Mouse (Mus musculus) telencephalon, adult 2 months (tissue): ENCODE results near the gene Knl1.

ENCODE experiments used
- DNase-seq: peaks from one replicate; pipeline ENCODE4 v3.0.0-alpha.2; 2011; ENCODE audit warnings: low read depth, low spot score

Knl1 gene

DNA sequence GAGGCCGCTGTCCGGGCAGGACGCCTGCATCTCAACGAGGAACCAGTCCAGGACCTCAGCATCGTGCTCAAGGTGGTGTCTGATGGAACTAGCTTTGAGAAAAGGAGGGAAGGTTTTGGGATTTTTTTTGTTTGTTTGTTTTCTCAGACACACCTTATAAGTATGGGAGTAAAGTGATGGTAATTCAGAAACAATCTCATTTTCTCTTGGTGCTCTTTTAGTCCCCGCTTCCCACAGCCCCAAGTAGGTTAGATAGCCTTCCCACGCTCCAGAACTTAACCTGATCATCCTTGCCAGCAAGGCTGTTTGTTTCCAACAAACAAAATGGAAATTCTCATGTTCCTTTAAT lies 11.5 kb upstream of the Knl1 start:
- DNase-seq = no peak

DNA sequence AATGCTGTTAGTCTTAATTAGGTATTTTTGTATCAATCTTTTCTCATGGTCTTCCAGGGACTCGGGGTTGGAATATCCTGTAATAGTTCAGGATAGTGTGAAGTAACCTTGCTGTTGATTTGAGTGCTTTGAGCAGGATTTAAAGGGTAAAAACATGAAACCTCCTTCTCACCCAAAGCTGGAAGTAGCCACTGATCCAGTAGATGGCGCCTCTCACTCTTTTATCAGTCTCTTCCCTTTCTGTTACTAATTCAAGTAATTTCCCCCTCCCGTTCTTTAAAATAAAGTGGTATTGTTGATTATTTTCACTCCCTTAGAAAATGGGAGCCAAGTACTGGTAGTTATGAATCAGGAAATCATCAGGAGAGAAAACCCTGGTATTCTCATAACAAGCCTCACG lies 6.0 kb upstream of the Knl1 start:
- DNase-seq = no peak

DNA sequence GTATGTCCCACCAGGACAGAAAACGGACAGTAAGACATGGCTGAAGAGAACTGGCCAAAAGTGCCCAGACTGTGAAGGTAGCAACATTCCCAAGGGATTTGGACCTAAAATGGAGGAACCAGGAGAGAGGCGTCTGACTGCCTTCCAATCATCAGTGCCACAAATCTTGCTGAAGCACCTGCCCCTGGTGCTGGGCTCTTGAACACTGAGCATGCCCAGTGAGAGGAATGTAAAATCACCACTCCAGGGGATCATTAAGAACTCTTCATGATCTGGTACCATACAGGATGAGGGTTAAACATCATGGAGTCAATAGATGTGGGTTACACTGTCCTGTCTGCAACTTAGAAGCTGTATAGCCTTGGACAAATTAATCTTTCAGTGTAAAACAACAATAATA lies 1.8 kb upstream of the Knl1 start:
- DNase-seq = no peak

DNA sequence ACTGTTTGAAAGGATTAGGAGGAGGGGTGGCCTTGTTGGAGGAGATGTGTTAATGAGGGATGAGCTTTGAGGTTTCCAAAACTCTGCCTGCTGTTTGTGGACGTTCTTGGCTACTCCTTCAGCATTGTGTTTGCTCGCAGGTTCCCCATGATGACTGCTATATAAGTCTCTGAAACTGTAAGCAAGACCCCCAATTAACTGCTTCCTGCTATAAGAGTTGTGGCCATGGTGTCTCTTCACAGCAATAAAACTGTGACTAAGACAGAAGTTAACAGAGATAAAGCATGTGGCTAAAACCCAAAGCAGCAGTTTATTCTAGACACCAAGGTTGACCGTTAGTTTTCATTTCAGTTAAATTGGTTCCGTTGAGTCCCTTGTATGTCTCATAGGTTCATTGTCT lies 930 bp downstream of the Knl1 start:
- DNase-seq = no peak

DNA sequence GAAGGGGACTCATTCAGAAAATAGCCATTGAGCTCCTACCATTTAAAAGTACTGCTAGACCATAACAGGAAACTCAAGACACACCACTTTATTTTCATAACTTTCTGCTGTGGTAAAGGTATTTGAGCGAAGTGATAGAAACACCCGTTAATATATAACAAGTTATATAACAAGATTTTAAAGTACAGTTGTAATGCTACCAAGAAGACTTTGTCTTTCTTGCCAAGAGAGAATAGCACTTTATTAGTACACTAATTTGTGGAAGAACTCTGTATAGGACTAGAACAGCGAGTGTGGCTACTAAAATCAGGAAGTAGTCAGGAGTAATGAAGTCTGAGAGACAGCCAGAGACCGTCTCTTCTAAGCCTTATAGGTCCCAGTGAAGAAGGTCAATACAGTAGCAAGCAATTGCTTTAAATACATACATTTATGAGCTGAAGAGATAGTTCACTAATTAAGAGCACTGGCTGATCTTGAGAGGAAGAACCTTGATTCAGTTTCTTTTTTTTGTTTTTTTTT lies 3.3 kb downstream of the Knl1 start:
- DNase-seq = no peak

DNA sequence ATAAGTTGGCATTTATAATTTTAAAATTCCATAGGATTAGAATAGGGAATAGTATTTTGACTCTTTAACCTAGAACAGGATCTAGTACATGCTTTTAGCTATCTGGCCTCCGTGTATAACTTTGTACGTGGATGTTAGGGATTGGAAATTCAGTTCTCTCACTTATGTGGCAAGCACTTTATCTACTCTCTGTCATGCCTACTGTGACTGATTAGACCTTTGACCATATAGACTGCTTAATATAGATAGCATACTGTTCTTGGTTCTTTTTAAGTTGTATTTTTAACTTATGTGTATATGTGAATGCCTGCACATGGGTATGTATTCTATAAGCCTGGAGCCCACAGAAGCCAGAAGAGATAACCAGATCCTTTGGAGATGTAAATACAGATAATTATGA lies 13.2 kb downstream of the Knl1 start:
- DNase-seq = no peak

DNA sequence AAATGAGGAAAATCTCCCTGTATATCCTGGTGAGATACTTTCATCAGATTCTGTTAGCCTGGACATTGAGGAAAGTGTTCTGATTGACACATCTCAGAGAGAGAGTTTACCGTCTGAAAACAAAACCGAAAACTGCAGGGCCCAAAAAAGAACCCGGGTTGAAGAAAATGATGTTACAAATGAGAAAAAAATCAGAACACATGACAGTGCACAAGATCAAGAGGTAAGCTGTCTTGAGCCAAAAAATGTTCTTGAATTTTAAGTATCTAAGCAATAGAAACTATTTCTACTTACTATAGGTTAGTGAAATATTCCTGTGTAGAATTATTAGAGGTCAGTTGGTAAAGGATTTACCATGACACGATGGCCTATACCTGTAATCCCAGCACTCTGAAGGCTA lies 25.5 kb downstream of the Knl1 start:
- DNase-seq = no peak

DNA sequence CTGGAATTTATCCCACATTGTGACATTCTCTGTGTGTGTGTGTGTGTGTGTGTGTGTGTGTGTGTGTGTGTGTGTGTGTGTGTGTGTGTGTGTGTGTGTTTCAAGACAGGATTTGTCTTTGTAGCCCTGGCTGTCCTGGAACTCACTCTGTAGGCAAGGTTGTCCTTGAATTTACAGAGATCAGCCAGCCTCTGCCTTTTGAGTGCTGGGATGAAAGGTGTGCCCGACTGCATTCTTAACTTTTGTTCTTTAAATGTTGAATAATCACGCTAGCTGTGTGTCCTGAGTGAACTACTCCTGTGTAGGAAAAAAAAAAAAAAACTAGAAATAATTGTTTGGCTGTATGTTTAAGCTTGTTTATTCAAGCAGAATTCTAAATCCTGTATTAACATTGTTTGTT lies 39.2 kb downstream of the Knl1 start:
- no peak for DNase-seq

DNA sequence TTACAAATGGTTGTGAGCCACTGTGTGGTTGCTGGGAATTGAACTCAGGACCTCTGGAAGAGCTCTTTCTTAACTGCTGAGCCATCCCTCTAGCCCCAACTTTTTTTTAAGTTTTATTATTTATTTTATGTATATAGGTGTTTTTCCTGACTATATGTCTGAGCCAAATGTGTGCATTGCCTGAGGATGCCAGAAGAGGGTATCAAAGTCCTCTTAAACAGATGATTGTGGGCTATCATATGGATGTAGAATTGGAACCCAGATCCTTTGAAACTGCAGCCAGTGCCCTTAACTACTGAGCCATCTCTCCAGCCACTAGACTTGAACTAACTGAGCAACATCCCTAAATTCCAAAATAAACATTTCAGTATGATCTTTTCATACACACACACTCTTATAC lies 54.6 kb downstream of the Knl1 start:
- DNase-seq = no peak

DNA sequence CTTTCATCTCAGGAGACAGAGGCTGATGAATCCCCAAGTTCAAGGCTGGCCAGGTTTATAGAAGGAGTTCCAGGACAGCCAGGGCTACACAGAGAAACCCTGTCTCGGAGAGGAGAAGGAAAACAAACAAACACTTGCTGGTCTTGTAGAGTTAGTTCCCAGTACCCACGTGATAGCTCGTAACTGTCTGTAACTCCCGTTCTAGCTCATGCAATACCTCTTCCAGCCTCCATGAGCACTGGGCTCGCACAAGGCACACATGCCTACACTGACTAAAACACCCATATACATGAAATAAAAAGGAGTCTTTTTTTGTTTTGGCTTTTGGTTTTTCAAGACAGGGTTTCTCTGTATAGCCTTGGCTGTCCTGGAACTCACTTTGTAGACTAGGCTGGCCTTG lies 59.7 kb downstream of the Knl1 start:
- DNase-seq = no peak

DNA sequence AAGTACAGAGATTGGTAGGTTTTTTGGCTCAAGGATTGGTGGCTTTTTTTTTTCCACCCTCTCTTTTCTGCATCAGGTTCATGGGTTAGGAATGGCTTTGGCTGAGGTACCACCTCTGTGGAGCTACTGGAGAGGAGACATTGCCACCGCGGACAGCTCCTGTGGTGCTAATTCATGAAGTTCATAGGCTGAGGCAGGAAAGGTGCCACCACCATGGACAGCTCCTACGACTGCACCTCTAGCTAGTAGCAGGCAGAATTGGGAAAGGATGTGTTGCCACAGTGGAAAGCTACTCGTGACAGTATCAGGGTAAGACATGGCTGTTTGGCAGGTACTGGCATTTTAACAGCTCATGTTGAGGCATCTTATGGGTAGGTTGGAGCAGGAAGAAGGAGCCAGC lies 61.6 kb downstream of the Knl1 start:
- no peak for DNase-seq

DNA sequence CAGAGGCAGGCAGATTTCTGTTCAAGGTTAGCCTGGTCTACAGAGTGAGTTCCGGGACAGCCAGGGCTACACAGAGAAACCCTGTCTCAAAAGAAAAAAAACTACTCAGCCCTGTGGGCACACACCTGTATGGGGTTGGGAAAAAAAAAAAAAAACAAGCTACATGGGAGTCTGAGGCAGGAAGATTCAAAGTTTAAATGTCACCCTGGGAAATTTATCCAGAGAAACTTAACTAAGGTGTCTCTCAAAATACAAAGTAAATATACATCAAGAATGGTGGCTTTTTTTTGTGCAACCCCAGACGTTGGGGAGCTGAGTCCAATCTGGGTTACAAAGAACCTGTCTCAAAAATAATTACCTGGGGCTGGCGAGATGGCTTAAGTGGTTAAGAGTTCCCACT lies 64.1 kb downstream of the Knl1 start:
- no peak for DNase-seq

DNA sequence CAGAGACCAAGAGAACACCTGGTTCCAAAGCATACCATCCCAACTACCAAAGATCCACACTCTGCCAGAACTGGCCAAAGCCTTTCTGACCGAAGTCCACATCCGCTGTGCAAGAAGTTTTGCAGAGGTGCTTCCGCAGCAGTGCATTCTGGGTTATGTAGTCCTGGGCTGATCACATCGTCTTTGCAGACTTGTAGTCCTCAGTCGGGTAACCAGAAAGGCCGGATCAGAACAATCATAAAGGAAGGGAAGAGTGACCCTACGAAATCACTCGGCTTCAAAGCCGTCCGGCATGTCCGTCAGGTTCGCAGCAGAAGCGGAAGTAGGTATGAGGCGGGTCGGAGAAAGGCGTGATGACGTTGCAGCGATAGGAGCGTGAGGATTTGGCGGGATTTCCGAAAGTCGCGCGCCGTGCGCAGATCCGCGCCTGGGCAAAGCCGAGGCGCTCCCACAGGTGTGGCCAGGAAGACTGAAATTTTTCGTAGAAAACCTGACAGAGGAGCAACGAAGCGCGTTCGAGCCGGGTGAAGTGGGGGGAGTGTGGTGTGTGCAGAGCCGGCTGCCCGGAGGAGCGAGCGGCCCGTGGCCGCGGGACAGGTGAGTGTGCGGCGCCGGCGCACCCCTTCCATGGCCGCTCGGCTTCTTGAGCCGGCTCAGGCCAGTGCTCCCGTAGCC lies 65.7 kb downstream of the Knl1 start, which contains the start of gene Rad51:
Gene Rad51 (plus strand): TSS at position 356 of the 675 bp plus-strand sequence.
- peak; percentile 86 for DNase-seq

DNA sequence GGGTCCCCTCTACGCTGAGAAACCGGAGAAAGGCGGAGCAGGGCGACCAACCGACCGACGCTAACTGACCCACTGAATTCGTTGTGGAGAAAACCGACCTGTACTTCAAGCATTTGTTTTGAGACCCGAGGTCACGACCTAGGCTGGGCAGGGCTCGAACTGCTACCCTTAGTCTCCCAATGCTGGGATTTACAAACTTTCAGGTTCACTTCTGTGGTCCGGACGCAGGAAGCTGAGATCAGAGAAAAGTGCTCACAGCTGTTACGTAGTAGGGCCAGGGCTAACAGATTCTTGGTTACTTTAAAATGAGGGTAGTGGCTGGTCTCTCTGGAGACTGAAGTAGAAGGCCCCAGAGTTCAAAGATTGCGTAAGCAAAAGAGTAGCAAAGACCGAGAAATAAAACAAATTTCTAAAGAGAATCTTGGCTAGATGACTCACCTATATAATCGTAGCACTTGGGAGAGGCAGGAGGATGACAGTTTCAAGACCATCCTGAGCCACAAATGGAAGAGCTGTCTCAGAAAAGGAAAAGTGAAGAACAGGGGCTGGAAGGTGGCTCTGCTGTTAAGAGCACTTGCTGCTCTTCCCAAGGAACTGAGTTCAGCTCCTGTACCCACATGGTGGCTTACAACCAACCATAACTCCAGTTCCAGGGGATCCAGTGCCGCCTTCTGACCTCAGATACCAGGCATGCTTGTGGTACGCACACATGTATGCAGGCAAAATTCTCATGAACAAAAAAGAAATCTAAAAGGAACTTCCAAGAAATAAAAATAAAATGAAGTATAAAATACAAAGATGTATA lies 66.4 kb downstream of the Knl1 start:
- no peak for DNase-seq

DNA sequence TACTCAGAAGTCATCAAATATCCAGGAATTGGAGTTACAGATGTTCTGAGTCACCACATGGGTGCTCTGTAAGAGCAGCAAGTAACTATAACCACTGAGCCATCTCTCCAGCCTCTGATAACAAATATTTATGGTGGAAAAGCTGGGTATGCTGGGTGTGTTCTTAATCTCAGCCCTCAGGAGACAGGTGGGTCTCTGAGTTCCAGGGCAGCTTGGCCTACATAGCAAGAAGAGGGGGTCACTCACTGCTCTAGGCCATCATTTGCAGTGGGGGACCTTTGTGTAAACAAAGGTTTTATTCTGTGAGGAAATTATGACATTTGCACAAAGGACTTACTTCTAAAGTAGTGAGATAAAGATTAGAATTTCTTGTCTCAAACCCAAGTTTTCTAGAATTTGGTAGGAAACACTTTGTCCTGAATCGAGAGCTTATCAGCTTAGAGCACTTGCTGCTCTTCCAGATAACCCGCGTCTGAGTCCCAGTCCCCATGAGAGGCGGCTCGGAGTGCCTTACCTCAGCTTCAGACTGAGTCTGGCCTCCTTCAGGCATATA lies 89.5 kb downstream of the Knl1 start:
- DNase-seq = no peak

DNA sequence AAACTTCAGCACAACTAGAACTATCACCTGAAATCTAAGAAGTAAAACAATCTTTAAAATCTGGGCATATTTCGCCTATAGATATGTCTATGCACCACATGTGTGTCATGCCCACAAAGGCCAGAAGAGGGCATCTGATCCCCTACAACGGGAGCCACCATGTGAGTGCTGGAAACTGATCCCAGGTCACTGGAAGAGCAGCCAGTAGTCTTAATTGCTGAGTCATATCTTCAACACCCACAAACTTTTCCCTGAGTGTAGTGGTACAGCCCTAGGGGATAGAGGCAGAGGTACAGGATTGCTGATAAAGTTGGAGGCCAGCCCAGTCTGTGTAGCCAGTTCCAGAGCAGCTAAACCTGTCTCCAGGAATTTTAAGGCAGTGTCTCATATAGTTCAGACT lies 98.3 kb downstream of the Knl1 start:
- no peak for DNase-seq

DNA sequence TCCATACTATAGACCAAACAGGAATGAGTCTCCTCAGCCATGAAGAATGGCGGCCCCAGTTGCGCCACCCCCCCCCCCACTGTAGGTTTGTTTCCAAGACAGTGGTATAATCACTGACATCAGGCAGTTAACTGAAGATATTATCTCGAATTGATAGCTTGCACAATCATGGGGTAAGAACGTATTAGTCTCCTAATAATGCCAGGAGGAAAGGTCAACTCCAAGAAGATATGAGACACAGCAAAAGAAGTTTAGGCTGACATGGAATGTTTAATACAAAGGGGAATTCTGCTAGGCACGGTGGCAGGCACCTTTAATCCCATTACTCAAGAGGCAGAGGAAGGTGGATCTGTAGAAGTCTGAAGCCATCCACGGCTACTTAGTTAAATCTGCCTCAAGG lies 99.5 kb downstream of the Knl1 start:
- no peak for DNase-seq

DNA sequence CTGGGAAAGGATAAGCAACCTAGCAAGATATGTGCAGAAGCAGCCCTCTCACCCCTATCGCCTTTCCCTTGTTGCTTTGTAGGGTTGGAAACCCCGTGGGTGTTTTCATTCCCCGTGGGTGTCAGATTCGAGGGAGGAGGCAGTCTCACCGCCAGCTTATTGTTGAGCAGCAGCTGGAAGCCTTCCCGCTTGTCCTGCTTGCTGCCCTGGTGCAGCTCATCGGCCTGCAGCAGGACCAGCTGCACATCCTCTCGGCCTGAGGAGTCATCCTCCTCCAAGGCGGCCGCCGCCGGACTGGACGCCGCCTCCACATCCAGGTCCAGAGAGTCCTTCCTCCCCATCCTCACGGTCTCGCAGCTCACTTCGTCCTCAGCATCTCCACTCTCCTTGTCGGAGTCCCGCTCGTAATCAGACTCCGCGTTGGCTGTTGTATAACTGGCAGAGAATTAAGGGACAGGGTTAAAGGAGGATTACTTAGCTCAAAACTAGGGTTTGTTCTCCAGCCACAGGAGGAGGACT lies 100.3 kb downstream of the Knl1 start:
- no peak for DNase-seq

DNA sequence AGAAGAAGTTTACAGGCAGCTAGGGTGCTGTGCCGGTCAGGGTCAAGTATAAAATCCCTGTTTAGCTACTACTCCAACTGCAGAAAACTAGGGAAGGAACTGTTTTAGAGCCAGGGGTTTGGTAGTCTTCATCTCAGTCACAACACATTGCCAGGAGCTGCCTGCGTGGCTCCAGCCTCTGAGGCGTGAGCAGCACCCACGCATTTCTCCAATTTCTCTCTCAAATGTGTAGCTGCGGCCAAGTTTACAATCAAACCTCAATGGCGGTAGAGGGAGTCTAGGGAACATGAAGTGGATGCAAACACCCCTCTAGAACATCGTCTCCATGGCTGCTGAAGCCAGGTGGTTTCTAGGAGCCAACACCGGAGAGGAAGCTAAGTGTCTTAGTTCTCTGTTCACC lies 100.9 kb downstream of the Knl1 start:
- peak; percentile 39 for DNase-seq

DNA sequence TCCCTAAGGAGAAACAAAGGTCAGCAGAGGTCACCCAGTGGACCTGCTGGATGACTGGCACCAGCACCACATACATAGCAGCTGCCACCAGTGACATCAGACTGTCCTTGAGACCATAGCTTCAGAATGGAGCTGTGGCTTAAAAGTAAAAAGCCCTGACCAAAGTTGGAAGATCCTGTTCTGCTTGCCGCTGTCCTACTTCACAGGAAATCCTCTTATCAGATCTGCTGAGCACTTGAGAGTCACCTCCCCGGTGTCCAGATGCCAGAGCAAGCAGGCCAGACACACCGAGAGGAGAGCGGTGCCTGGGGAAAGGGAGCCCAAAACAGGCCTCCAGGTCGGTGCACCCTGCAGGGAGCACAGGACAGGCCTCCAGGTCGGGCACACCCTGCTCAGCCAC lies 105.3 kb downstream of the Knl1 start:
- DNase-seq = no peak

DNA sequence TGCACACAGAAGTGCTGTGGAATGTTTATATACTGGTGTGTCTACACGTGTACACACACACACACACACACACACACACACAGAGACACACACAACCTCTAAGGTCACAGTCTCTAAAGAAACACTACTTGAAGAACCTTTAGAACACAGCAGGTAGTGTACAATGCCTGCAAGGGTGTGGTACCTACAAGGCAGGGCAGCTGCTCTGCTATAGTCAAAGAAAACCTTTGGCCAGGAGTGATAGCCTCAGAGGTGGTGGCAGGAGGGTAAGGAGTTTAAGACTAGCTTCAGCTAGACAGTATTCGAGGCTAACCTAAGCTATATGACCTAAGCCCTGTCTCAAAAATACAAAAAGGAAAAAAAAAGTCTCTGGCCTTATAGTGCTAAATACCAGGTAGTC lies 107.8 kb downstream of the Knl1 start:
- DNase-seq = no peak
